Mouse (Mus musculus): ENCODE data around the gene Itprip. TPM values are rescaled to one million over a fixed set of nuclear protein-coding genes. Genes with fewer than 3 reads are reported as not detected.

Itprip gene
- total RNA-seq, 1 experiment from 2014 or later, result 18.6 TPM

DNA sequence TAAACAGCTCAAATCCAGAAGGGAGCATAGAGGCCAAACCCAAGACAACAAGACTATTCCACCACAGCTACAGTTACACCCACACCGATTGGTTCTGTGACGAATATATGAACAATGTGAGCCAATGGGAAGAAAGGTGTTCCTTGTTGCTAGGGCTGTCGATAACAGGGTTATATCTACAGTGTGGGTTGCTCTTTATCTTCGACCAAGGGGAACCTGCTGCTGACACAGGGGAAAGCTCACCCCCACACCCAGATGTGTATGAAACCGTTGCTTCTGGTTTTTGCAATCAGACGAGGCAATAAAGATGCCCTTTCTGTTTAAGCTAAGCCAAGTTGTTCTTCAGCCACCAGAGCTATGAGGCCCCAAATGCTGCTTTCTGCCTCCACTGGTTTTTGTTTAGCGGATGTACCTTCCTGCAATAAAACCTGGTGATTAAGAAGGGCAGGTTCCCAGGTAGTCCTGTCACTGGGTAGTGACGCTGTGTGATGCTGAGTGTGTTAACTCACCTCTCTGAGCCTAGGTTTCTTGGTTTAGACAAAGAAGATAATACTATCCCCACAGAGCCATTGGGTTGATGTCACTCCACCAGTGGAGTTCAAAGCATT lies 20.5 kb downstream of the Itprip start:
- peak; percentile 14 to 40; a peak in 2 of 4 replicates for ATAC-seq (replicated peaks in 1 of 2; ENCODE audit: insufficient read depth in 1 of 2, low FRiP score in 2 of 2, low TSS enrichment in 1 of 2, low read depth in 1 of 2, poor library complexity in 2 of 2, severe bottlenecking in 2 of 2)

DNA sequence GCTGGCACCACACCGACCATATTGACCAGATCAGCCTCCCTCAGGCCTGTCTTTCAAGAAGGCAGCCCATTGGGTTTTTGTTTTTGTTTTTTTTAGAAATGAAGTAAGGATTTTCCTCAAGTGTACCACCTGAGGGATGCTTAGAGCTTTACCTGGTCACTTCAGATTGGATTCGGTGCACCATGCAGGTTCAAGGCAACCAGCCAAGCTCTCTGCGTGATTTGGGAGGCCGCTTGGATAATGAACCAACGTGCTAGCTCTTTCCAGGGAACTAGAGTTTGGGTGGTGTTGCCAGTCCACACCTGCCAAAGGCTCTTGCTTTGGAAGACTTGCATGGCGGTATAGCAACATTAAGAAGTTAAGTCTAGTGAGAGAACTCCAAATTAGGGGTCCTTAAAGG lies 26.0 kb downstream of the Itprip start:
- ATAC-seq (replicated peaks in 1 of 2; ENCODE audit: insufficient read depth in 1 of 2, low FRiP score in 2 of 2, low TSS enrichment in 1 of 2, low read depth in 1 of 2, poor library complexity in 2 of 2, severe bottlenecking in 2 of 2), result no peak

DNA sequence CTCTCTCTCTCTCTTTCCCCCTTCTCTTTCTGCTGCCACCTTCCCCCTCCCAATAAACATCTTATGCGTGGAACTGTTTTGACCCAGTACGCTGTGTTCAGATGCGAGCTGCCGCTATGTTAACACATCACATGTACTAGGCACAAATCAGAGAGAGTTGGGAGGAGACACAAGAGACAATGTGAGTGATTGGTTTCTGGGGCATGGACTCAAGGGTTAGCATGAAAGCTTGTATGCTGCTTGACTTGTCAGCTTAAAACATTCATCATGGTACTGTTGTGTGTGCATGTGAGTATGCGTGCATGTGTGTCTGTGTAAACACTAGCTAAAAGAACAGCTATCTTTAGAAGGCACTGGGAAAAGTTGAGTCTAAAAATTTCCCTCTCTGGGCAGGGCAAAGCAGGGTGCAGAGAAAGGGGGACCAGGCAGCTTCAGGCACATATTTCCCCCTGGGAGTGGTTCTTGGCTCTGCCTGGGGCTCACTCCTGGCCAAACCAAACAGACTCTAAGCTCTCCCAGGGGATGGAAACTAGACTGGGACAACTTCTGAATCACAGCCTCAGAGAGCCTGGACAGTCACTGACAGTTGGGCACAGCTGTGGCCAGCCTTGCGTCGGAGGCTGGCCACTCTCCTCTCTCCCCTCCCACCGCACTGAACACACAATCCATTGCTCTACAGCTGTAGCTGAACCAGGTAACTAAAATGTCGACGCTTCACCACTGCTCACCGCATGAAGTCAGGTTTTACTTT lies 27.4 kb downstream of the Itprip start:
- no peak for ATAC-seq (replicated peaks in 1 of 2; ENCODE audit: insufficient read depth in 1 of 2, low FRiP score in 2 of 2, low TSS enrichment in 1 of 2, low read depth in 1 of 2, poor library complexity in 2 of 2, severe bottlenecking in 2 of 2)

DNA sequence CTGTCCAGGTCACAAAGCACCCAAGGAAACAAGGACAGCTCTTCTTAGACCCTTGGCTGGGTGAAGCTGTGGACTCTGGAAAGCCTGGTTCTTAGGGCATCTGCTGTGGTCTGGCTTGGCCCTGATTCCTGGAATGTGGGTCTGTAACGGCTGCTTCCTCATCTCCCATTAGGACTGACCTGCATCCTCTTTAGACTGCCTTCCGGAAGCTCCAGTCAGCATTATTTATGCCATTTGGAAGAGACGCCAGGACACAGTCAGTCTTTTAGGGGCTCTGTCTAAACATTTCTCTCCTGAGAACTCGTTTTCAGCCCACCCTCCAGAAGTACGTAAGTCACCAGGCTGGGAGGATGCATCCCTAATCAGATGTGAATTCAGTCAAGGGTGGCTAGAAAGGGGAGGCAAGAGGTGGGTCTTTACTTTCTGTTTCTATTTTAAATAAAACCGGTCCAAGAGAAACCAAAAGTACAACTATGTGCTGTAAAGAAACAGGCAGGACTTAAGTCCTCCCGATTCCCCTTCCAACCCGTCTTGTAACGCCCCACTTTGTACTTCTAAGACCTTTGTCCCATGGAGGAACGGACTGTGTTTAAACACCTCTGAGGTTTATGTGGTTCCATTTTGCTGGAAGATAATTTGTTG lies 28.5 kb downstream of the Itprip start:
- ATAC-seq (replicated peaks in 1 of 2; ENCODE audit: insufficient read depth in 1 of 2, low FRiP score in 2 of 2, low TSS enrichment in 1 of 2, low read depth in 1 of 2, poor library complexity in 2 of 2, severe bottlenecking in 2 of 2), result peak; percentile 16 to 52

DNA sequence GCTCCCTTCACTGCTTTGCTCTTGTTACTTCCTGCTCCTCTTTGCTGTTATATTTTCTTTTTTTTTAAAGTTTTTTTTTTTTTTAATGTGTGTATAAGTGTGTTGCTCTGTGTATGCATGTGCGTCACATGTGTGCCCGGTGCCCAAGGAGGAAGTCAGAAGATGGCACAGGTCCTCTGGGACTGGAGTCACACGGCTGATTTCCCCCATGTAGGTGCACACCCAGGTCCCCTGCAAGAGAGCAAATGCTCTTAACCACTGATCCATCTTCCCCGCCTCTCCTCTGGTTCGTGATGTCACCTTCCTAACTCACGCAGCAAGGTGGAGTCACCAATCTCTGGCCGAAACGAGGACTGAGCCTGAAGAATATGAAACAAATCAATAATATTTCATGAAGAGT lies 31.1 kb downstream of the Itprip start:
- no peak for ATAC-seq (replicated peaks in 1 of 2; ENCODE audit: insufficient read depth in 1 of 2, low FRiP score in 2 of 2, low TSS enrichment in 1 of 2, low read depth in 1 of 2, poor library complexity in 2 of 2, severe bottlenecking in 2 of 2)

DNA sequence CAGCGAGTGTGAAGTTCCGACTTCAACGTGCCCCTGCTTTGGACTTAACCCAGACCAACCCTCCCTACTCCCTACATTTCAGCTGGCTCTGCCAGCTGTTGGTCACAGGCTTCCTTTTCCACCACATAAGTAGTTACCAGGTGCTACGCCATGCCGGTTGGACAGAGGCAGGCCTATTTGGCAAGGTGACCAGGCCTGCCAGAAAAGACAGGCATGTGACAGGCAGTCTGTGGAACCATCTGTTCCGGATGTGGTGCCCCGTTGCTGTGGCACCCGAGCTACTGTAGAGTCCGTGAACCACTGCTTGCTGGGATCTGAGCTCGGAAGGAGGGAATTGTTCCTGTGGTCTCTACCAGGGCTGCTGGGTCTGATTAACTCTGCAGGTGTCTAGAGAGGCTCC lies 31.7 kb downstream of the Itprip start:
- ATAC-seq (replicated peaks in 1 of 2; ENCODE audit: insufficient read depth in 1 of 2, low FRiP score in 2 of 2, low TSS enrichment in 1 of 2, low read depth in 1 of 2, poor library complexity in 2 of 2, severe bottlenecking in 2 of 2), result peak; percentile 74 to 83

DNA sequence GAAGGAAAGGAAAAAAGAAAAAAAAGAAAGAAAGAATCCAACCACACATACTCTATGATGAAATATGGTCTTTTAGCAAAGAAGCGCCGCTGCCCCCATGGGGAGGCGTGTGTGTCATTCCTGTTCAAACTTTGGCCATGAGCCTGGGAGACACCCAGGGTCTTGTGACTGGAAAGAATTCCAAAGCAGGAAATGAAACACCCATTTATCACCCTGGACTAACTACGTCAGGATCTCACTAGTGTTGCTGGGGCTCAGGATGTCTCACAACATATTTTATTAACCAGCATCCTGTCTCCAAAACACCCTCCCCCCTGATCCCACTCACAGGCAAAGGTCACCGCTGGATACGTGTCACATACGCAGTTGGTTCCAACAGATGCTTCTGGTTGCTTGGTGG lies 32.5 kb downstream of the Itprip start:
- no peak for ATAC-seq (replicated peaks in 1 of 2; ENCODE audit: insufficient read depth in 1 of 2, low FRiP score in 2 of 2, low TSS enrichment in 1 of 2, low read depth in 1 of 2, poor library complexity in 2 of 2, severe bottlenecking in 2 of 2)

DNA sequence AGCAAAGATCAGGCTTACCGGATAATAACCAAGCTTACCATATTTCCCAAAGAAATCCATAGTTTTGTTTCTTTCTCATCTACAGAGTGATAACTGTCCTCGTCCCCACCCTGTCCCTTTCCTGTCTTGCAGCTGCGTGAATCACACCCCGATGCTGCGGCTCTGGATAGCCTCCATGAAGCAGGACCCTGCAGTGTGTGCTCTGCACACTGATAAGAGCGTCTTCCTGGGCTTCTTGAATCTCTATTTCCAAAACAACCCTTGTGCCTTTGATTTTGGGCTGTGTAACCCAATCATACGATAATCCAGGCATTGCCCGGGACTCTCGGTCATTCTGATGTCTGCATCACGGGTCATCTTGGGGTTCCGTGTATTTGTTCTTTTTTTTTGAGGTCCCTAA lies 33.2 kb downstream of the Itprip start:
- ATAC-seq (replicated peaks in 1 of 2; ENCODE audit: insufficient read depth in 1 of 2, low FRiP score in 2 of 2, low TSS enrichment in 1 of 2, low read depth in 1 of 2, poor library complexity in 2 of 2, severe bottlenecking in 2 of 2), result no peak

DNA sequence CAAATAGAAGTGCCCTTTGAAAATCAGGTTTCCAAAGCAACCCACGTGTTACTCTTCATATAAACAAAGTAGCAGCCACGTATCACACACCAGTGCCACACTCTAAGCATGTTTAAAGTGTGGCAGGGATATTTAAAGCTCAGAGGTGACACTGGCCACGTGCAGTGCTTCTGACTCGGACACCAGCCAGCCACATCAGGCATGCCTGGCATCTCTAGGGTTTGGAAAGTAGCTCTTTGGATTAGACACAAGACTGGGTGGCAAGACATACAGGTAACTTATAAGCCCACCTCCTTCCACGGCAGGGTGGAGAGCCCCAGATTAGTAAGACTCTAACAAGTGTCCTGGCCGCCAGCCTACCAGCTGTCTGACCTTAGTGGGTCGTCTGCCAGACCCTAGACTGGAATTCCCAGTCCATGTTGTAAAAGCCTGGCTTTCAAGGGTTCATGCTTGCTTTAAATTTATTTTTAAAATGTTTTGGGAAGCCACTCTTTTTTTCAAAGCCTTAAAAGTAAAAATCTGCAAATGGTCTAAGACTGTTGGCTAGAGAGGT lies 33.8 kb downstream of the Itprip start:
- no peak for ATAC-seq (replicated peaks in 1 of 2; ENCODE audit: insufficient read depth in 1 of 2, low FRiP score in 2 of 2, low TSS enrichment in 1 of 2, low read depth in 1 of 2, poor library complexity in 2 of 2, severe bottlenecking in 2 of 2)

DNA sequence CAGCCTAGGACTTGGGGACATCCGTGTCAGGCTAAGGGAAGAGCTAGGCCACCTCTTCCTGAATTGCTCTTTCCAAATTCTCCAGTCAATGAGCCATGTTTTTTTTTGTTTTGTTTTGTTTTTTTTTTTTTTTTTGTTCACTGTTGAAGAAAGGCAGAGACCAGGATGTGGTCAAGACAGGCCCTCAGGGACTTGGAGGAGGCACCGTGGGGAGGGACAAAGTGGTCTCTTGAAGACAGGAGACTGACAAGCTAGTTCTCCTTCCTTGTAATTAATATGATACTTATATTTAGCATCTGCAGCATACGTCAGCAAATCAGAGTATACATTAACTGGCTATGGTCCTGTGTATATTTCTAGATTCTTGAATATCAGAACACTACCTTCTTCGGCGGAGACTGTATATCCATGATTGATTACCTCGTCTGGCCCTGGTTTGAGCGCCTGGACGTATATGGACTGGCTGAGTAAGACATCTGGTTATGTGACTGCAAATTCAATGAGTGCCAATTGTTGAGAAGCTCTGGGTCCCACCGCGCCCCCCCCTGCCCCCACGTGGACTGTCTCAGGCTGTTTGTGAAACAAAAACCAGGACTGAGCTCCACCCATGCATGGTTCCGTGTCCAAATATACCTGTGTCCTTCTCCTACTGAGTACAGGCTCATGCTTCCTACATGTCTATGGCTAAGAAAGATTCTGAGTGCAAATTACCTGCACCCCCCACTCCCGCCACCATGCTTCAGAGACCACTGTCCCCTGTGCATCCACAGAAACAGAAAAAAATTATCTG lies 34.6 kb downstream of the Itprip start:
- no peak for ATAC-seq (replicated peaks in 1 of 2; ENCODE audit: insufficient read depth in 1 of 2, low FRiP score in 2 of 2, low TSS enrichment in 1 of 2, low read depth in 1 of 2, poor library complexity in 2 of 2, severe bottlenecking in 2 of 2)

DNA sequence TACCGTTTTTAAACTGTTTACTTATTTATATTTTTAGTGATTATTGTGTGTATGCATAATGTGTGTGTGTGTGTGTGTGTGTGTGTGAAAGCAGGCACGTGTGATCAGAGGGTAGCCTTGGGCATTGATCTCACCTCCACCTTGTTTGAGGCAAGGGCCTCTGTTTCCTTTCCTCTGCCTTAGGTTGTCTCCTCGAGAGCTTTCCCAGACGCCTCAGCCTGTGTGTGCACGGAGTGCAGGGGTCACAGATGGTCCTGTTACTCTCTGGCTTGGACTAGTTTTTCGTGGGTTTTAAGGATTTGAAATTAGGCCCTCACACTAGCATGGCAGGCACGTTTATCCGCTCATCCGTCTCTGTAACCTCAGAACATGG lies 36.2 kb downstream of the Itprip start:
- no peak for ATAC-seq (replicated peaks in 1 of 2; ENCODE audit: insufficient read depth in 1 of 2, low FRiP score in 2 of 2, low TSS enrichment in 1 of 2, low read depth in 1 of 2, poor library complexity in 2 of 2, severe bottlenecking in 2 of 2)

DNA sequence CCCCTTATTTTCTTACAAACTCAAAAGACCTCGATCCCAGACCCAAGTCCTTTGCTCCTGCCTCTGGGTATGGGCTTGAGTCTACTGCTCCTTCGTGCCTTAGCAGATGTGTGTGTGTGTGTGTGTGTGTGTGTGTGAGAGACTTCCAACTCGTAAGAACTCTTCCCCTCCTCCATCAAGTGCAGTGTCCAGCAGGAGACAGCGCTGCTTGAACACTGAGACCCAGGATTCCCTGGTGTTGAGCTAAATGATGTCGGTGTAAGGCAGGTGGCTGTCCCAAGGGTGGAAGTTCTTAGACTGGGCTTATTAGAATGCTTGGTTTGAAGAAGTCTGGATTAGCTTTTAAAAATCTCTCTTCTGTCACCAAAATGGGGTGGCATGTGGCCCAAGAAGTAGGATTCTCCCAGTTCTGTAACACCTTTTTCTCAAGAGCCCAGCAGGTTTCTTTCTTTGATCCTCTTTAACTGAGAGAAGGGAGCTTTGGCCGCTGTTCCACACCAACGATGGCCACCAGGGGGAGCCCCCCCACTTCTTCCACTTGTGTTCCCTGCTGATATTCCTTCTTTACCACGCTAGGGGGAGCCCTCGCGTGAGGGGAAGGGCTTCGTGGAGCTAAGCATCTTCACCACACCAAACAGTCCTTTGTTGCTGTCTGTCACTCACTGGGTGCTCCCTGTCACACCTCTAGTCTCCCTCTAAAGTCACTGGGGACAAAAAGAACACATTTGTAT lies 36.8 kb downstream of the Itprip start:
- ATAC-seq (replicated peaks in 1 of 2; ENCODE audit: insufficient read depth in 1 of 2, low FRiP score in 2 of 2, low TSS enrichment in 1 of 2, low read depth in 1 of 2, poor library complexity in 2 of 2, severe bottlenecking in 2 of 2), result peak; percentile 75 to 82; a peak in 3 of 4 replicates

DNA sequence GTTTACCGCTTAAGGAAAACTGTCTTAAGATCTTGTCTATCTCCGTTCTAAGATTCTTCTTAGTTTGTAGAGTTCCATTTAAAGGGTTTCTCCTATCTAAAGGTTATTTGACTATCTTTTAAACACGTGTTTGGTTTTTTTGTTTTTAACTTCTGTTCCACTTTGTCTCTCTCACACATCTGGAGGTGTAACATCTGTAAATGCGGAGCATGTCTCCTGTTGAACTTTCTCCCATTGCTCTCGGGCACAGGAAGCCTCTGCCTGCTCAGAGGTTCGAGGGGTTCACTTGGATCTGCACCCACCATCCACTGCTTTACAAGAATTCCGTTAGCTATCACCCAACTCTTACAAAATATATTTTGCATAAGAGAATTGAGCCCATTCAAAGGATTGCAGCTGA lies 37.6 kb downstream of the Itprip start:
- ATAC-seq (replicated peaks in 1 of 2; ENCODE audit: insufficient read depth in 1 of 2, low FRiP score in 2 of 2, low TSS enrichment in 1 of 2, low read depth in 1 of 2, poor library complexity in 2 of 2, severe bottlenecking in 2 of 2), result no peak

DNA sequence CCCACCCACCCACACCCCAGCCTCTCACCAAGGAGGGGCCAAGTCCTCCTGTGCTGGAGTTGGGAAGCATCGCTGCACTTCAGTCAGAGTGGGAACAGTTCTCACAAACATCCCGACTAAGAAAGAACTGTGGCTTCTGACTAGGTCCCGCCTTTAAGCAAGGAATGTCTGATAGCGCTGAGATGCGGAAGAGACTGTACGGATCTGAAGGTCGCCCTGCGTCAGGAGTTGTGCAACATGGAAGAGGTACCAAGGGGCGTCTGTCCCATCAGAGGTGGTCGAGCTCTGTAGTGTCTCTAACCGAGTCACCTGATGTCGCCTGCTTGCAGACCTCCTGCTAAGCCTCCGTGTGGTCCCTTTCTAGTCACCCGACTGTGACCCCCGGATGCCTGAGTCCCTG lies 42.8 kb downstream of the Itprip start:
- no peak for ATAC-seq (replicated peaks in 1 of 2; ENCODE audit: insufficient read depth in 1 of 2, low FRiP score in 2 of 2, low TSS enrichment in 1 of 2, low read depth in 1 of 2, poor library complexity in 2 of 2, severe bottlenecking in 2 of 2)

DNA sequence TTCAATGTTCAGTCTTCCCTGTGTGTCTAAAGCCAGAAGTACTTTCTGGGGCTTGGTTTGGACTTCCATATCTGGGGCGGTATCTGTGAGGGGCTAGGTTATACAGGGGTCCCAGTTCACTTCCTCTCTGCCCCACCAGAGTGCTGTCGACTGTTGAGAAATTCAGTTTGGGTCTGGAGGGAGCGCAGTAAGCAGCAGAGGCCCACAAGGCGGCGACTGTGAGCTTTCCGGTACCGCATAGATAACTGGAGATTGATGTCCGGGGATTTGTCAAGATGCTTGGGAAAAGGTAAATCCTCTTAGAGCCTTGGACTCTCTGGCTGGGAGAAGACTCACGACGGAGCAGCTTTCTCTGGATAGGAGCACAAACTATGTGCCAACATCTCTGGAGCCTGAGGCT lies 47.6 kb downstream of the Itprip start:
- no peak for ATAC-seq (replicated peaks in 1 of 2; ENCODE audit: insufficient read depth in 1 of 2, low FRiP score in 2 of 2, low TSS enrichment in 1 of 2, low read depth in 1 of 2, poor library complexity in 2 of 2, severe bottlenecking in 2 of 2)

DNA sequence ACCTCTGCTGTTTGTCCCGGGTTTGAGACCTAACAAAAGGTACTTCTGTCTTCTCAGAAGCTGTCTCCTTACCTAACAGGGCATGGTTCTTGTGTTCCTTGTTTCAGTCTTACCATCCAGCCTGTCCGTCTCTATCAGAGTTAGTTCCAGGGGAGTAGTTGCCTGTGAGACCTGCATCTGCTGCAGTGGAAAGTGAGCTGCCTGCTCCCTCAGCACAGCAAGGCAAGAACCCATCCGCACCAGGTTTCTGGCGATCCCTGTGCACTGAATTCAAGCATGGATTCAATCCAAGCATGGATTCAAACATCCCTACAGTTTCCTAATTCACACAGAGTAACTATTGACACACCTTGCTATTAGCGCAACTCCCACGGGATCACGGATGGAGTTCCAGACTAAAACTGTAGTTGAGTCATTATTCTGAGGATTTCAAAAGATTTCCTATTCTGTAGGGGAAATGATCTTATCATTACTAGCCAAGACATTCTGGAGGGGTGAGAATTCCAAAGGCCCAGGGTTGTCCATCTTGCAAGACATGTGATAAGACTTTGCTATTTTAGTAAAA lies 48.9 kb downstream of the Itprip start:
- no peak for ATAC-seq (replicated peaks in 1 of 2; ENCODE audit: insufficient read depth in 1 of 2, low FRiP score in 2 of 2, low TSS enrichment in 1 of 2, low read depth in 1 of 2, poor library complexity in 2 of 2, severe bottlenecking in 2 of 2)

DNA sequence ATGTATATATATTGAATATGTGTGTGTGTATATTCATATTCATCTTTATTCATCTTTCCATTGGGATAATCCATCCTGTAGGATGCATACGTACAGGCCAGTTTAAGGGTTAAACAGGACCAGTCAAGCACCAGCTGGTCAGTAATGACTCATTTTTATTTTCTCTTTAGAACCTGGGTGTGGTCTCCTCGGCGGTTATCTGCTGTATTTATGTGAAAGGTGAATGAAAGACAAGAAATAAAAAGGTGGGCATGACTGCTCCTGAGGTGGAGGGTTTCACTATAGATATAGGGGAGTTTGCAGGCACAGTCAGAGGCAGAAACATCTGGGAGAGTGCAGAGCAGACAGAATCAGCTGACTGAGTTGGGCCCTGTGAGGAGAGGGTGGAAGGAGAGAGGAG lies 49.6 kb downstream of the Itprip start:
- ATAC-seq (replicated peaks in 1 of 2; ENCODE audit: insufficient read depth in 1 of 2, low FRiP score in 2 of 2, low TSS enrichment in 1 of 2, low read depth in 1 of 2, poor library complexity in 2 of 2, severe bottlenecking in 2 of 2), result no peak

Data from hematopoietic stem cell, adult 5-6 weeks (primary cell).